Mouse (Mus musculus) megakaryocyte, embryonic 14.5 days (primary cell): ENCODE results near the gene Gm11549. TPM values are rescaled to one million over a fixed set of nuclear protein-coding genes. Genes with fewer than 3 reads are reported as not detected.

Experiments
- H3K27me3 ChIP-seq: replicated peaks from 2 replicates; pipeline ENCODE3; 2012; ENCODE audit warnings: inconsistent platforms
- H3K36me3 ChIP-seq: replicated peaks from 2 replicates; pipeline ENCODE3; 2012; ENCODE audit warnings: low read length, inconsistent platforms, mixed read lengths
- H3K4me1 ChIP-seq: 2 replicates; pipeline ENCODE4 v1.6.1; 2012; ENCODE audit warnings: inconsistent platforms
- H3K4me3 ChIP-seq: replicated peaks from 2 replicates; pipeline ENCODE3; 2012; ENCODE audit warnings: moderate library complexity, mild to moderate bottlenecking, inconsistent platforms
- H3K9me3 ChIP-seq: 2 replicates; pipeline ENCODE4 v1.6.1; 2012; ENCODE audit warnings: inconsistent platforms
- FLI1 ChIP-seq: IDR thresholded peaks from 2 replicates; pipeline ENCODE4 v1.6.1; 2012; ENCODE audit warnings: low read length, inconsistent platforms, mixed read lengths
- GATA1 ChIP-seq: IDR thresholded peaks from 3 replicates; pipeline ENCODE4 v1.6.1; 2012; ENCODE audit warnings: mixed read lengths, low read length, inconsistent platforms, borderline replicate concordance
- polyA plus RNA-seq: library from polyadenylated mRNA; stranded (reverse); fragments of >175 nt; gene quantifications from 2 replicates; pipeline ENCODE4 v1.2.3, GENCODE M21; 2012; ENCODE audit warnings: low replicate concordance; ENCODE audit not compliant: insufficient read depth

Gene Gm11549
- polyA plus RNA-seq, 1 experiment = not detected

DNA sequence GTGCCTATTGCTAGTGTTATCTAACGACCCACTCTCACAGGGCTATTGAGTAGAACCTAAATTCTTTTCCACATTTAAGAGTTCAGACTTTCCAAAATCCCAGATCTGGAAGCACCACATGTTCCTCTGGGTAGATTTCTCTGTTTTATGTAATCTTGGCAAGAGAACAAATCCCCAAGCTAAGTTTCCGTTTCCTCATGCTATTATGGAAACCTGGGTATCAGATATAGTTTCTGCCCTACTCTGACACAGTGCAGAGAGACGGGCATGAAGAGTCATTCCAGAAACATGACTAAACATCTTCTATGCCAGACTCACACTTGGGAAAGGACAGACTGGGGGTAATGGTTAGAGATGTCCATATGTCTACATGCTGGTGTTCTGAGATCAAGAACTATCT lies 2.9 kb upstream of the Gm11549 start:
- H3K4me3 ChIP-seq = no peak overlapping the region
- peaks cover 10% of the 10 kb centered on the region for H3K4me1 ChIP-seq
- no peaks in the 10 kb centered on the region for H3K36me3 ChIP-seq
- peaks cover 48% of the 10 kb centered on the region for H3K27me3 ChIP-seq
- TF ChIP-seq FLI1 (no peak), GATA1 (no peak)
- H3K9me3 ChIP-seq = peaks cover 15% of the 10 kb centered on the region

DNA sequence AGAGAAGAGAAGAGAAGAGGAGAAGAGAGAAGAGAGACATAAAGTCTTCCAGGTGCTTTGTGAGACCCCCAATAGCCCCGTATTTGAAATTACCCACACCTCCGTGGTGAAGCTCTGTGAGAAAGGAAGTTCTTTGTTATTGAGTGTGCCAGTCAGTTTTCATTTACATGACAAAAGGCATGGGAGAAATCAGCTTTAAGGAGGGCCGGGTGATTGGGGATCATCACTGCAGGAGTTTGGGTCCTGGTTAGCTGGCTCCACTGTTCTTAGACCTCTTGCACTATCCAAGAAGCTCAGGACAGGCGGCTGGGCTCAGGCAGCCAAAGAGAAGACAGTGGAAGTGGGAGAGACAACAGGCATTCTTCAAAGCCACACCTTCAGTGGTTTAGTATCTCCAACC lies 524 bp upstream of the Gm11549 start:
- 0 out of 2 replicates have a peak, but pooled peaks cover 4% of the 10 kb centered on the region for H3K9me3 ChIP-seq
- no peak for TF ChIP-seq GATA1
- TF ChIP-seq FLI1 = no peak

DNA sequence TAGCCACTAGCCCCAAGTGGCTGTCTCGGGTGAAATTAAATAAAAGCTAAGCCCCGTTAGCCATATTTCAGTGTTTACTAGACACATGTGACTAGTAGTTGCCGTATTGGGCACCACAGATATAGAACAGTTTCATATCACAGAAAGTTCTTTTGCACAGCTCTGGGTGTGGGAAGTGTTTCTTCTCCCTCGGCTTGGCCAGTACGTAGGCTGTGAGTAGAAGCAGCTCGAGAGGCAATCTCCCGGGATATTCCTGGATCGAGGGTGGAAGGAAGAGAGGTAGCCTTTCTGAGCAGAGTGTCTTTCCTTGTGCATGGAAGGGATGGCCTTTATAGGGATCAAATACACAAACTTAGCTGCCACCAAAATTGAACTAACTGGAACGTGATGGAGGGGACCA lies 5.4 kb downstream of the Gm11549 start:
- TF ChIP-seq GATA1 (no peak), FLI1 (no peak)
- peaks cover 14% of the 10 kb centered on the region for H3K27me3 ChIP-seq
- no peaks in the 10 kb centered on the region for H3K36me3 ChIP-seq
- no peak overlapping the region for H3K4me3 ChIP-seq
- no peaks in the 10 kb centered on the region for H3K9me3 ChIP-seq
- peaks cover 4% of the 10 kb centered on the region for H3K4me1 ChIP-seq

More for the DNA sequence above, 524 bp upstream of the Gm11549 start:
- H3K4me3 ChIP-seq = no peak overlapping the region
- H3K36me3 ChIP-seq = no peaks in the 10 kb centered on the region
- H3K4me1 ChIP-seq = peaks cover 10% of the 10 kb centered on the region
- peaks cover 49% of the 10 kb centered on the region for H3K27me3 ChIP-seq

DNA sequence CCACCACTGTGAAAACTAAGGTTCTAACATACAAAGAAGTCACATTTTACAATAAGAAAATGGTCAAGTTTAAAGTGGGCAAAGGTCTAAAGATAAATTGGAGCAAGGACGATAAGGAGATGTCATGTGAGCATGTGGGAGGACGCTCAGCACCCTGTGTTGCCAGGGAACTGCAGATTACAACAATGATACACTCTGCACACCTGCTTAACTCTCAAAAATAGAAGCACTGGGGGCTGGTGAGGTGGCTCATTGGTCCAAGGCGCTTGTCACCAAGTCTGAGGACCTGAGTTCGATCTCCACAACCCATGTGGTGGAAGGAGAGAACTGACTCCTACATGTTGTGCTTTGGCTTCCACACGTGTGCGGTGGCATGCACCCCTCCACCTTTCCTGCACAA lies 10.1 kb downstream of the Gm11549 start:
- Histone ChIP-seq H3K9me3 (no peaks in the 10 kb centered on the region), H3K4me3 (no peak overlapping the region), H3K36me3 (no peaks in the 10 kb centered on the region), H3K4me1 (no peaks in the 10 kb centered on the region), H3K27me3 (no peaks in the 10 kb centered on the region)
- TF ChIP-seq FLI1 (no peak), GATA1 (no peak)

DNA sequence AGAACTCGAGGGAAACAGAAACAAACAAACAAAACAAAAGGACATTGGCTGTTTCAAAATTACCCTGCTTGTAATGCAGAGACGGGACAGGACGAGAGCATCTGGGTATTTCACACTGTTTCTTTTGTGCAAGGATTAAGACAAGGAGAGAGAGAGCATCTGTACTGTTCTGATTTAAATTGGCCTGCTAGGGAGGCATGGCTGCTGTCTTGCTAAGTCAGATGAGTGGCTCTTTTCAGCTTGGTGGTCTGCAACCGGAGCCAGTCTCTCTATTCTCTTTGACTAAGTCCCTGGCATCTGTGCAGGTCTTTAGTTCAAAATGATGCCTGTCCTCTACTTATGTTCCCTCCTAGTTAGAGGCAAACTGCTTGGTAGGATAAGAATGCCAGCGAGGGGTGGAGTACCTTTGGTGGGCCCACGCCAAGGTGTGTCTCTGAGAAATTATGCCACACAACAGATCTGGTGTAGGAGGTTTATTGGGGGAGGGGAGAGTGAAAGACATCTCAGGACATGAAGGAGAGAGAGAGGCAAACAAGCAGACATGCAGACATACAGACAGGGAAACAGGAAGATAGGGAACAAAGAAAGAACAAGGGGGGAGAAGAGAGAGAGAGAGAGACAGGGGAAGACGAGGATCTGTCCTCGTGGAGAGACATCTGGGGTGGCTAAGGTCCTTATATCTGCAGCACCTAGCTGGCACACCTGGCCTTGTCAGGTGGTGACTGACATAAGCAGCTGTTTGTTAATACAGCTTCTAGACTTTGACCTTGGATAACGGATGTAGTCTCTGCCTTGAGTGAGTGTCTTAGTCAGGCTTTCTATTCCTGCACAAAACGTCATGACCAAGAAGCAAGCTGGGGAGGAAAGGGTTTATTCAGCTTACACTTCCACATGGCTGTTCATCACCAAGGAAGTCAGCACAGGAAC lies 15.5 kb downstream of the Gm11549 start:
- TF ChIP-seq GATA1 = no peak
- H3K36me3 ChIP-seq = no peaks in the 10 kb centered on the region
- H3K27me3 ChIP-seq = peaks cover 4% of the 10 kb centered on the region
- no peaks in the 10 kb centered on the region for H3K4me1 ChIP-seq
- no peak overlapping the region for H3K4me3 ChIP-seq
- H3K9me3 ChIP-seq = no peaks in the 10 kb centered on the region

DNA sequence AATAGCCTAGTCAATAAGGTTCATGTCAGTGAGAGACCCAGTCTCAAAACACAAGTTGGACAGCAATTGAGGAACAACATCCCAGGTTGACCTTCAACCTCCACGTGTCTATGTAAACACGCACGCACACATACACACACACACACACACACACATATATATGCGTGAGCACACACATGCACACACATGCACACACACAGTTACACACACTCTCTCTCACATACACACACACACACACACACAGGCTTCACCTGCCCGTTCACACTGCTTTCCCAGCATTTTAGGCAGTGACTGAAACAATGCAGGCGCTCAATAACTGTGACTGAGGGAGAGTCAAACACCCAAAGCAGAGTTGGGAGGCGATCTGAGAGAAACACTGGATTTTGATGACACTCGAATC lies 16.3 kb downstream of the Gm11549 start:
- peaks cover 5% of the 10 kb centered on the region for H3K27me3 ChIP-seq
- H3K36me3 ChIP-seq = no peaks in the 10 kb centered on the region
- no peaks in the 10 kb centered on the region for H3K4me1 ChIP-seq
- no peak overlapping the region for H3K4me3 ChIP-seq
- no peaks in the 10 kb centered on the region for H3K9me3 ChIP-seq
- TF ChIP-seq GATA1 (no peak), FLI1 (no peak)

DNA sequence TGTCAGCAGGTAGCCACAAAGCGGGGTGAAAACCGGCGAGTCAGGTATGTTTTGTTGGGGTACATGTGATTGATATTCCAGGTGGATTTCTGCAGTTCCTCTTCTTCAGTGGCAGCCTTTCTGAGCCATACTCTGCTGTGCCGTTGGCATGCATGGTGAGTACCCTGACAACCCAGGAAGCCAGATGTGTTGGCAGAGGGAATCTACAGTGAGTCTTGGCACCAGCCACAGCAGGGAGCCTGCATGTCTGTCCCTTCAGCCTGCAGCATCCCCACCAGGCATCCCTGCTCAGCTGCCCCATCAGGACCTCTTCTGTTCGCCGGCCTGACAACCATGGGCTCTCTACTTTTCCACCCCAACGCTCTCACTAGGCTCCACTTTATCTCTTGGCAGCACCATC lies 20.1 kb downstream of the Gm11549 start:
- no peak overlapping the region for H3K4me3 ChIP-seq
- peaks cover 16% of the 10 kb centered on the region for H3K27me3 ChIP-seq
- H3K36me3 ChIP-seq = no peaks in the 10 kb centered on the region
- 0 out of 2 replicates have a peak, but pooled peaks cover 4% of the 10 kb centered on the region for H3K9me3 ChIP-seq
- TF ChIP-seq GATA1 (no peak), FLI1 (no peak)
- peaks cover 2% of the 10 kb centered on the region; the same call in 1 of the 2 replicates for H3K4me1 ChIP-seq

DNA sequence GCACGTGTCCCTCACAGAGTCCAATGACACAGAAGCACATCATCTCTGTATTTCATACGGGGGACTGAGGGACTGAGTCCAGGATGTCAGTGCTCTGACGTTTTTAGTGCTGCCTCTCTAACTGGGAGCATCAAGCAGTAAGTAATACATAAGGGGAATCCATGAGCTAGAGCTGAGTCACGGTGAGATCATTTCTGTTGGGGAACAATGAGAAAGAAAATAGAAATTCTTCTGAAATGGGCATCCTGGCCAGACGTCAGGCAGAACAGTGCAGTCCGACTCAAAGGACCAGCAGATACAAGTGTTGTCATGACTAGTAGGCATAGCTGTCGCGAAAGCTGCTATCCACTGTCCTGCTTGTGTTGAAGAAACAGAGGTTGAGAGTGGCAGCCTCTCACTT lies 20.6 kb downstream of the Gm11549 start:
- Histone ChIP-seq H3K4me1 (peaks cover 3% of the 10 kb centered on the region; the same call in 1 of the 2 replicates), H3K9me3 (0 out of 2 replicates have a peak, but pooled peaks cover 4% of the 10 kb centered on the region), H3K36me3 (no peaks in the 10 kb centered on the region), H3K27me3 (peaks cover 15% of the 10 kb centered on the region), H3K4me3 (no peak overlapping the region)
- no peak for TF ChIP-seq GATA1
- TF ChIP-seq FLI1 = no peak

DNA sequence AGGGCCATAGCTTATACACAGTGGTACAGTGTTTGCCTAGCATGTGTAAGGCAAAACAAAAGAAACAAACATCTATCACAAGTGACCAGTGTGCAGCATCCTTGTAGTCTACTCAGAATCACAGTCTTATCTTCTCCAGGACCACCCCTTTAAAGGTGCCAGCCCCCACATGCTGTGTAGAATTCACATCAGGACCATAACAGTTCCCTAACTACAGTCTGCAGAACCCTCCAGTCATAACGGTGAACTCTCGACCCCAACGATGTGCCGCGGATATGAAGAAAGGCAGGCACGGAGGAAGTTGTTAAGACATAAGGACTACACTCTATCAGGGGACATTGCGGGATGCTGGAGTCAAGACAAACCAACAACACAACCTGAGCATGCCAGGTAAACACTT lies 22.2 kb downstream of the Gm11549 start:
- Histone ChIP-seq H3K4me1 (peaks cover 16% of the 10 kb centered on the region), H3K4me3 (no peak overlapping the region), H3K9me3 (0 out of 2 replicates have a peak, but pooled peaks cover 4% of the 10 kb centered on the region), H3K27me3 (peaks cover 14% of the 10 kb centered on the region), H3K36me3 (no peaks in the 10 kb centered on the region)
- no peak for TF ChIP-seq FLI1
- TF ChIP-seq GATA1 = no peak

DNA sequence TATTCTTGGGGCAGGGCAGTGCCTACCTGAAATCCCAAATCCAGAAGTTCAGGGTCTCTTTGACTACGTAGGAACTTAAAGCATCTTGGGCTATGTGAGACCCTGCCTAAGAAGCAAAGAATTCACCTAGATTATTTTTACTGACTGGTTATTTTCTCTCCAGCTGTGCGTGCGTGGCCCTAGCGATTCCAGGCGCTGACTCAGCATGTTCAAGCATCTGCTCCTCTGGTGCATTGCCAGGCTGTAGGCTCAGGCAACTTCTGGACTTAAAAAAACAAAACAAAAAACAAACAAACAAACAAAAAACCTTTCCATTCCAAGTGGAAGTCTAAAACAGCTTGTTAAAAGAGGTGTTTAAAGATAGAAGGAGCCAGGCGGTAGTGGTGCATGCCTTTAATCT lies 23.4 kb downstream of the Gm11549 start:
- peaks cover 22% of the 10 kb centered on the region for H3K4me1 ChIP-seq

More for the DNA sequence above, 23.4 kb downstream of the Gm11549 start:
- Histone ChIP-seq H3K4me3 (no peak overlapping the region), H3K36me3 (no peaks in the 10 kb centered on the region), H3K27me3 (peaks cover 14% of the 10 kb centered on the region), H3K9me3 (0 out of 2 replicates have a peak, but pooled peaks cover 4% of the 10 kb centered on the region)
- no peak for TF ChIP-seq FLI1
- no peak for TF ChIP-seq GATA1
